Mouse (Mus musculus): ENCODE data around the gene Nudt4.

Nudt4 gene

GRCm38 (mm10) chr10:95501033-95501432 lies 62.9 kb downstream of the Nudt4 start:
- no peak for DNase-seq (ENCODE audit: low spot score)

All from urinary bladder, postnatal 14 days (tissue).